Mouse (Mus musculus): ENCODE measurements around the gene Lce1a2. TPM values are rescaled to one million over a fixed set of nuclear protein-coding genes. Genes with fewer than 3 reads are reported as not detected.
A peak's percentile ranks its signal among the peaks of the same experiment; 100 is the strongest.

Gene Lce1a2
- polyA plus RNA-seq, 1 experiment from 2014 or later, result not detected

DNA sequence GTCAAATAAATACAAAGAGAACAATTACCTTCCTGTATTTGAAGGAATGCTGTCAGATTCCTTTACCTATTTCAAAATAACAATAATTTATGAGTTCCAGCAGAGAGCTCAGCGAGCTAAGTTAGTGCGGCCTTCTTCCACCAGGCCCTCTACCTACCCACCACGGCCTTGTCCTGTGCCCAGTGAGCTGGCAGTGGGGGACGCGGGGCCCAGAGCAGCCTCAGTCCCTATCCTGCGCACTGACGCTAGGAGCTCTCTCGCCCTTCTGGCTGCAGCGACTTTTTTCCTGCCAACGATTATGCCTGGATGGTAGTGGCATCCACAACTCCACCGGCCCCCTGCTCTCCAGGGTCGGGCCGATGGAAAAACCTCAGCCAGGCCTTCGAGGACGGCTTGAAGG lies 30.3 kb downstream of the Lce1a2 start:
- H3K4me3 ChIP-seq (ENCODE audit: low read length), result no peak overlapping the region
- no peaks in the 10 kb centered on the region for H3K4me1 ChIP-seq (ENCODE audit: control insufficient read depth, insufficient read depth, low read depth, low read length)
- no peaks in the 10 kb centered on the region for H3K27me3 ChIP-seq (replicated peaks; ENCODE audit: control insufficient read depth, insufficient read depth, low read length)
- no peak for ATAC-seq
- no peaks in the 10 kb centered on the region for H3K9me3 ChIP-seq (ENCODE audit: control insufficient read depth, low read length)
- no peaks in the 10 kb centered on the region for H3K36me3 ChIP-seq (ENCODE audit: control insufficient read depth, insufficient read depth, low read length)
- WGBS, result 94% methylated on average over 15 of the region's 15 CpGs
- H3K9ac ChIP-seq (ENCODE audit: low read depth, low read length), result no peak overlapping the region
- H3K27ac ChIP-seq (ENCODE audit: low read depth, low read length), result no peak overlapping the region
- no peak overlapping the region for H3K4me2 ChIP-seq (ENCODE audit: low read length)

DNA sequence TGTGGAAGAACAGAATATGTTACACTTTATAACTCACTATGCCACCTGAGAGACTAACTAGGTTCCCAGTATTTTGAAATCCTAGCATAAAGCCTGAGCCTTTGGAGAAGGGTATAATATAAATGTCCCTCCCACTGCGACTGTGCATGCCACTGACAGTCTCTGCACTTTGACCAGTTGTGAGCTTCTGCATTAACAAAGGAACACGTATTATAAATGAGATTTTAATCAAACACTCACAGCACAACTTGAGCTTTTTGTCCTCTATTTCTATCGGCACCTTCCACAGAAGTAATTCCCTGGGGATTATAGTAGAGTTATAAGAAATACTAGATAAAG lies 31.5 kb downstream of the Lce1a2 start:
- no peak overlapping the region for H3K27ac ChIP-seq (ENCODE audit: low read depth, low read length)
- H3K4me2 ChIP-seq (ENCODE audit: low read length), result no peak overlapping the region
- no peaks in the 10 kb centered on the region for H3K27me3 ChIP-seq (replicated peaks; ENCODE audit: control insufficient read depth, insufficient read depth, low read length)
- WGBS, result 71% methylated on average over 3 of the region's 3 CpGs
- no peak overlapping the region for H3K4me3 ChIP-seq (ENCODE audit: low read length)
- ATAC-seq, result peak; percentile 6; the same call in 1 of the 2 replicates
- H3K36me3 ChIP-seq (ENCODE audit: control insufficient read depth, insufficient read depth, low read length), result no peaks in the 10 kb centered on the region
- no peaks in the 10 kb centered on the region for H3K4me1 ChIP-seq (ENCODE audit: control insufficient read depth, insufficient read depth, low read depth, low read length)
- H3K9me3 ChIP-seq (ENCODE audit: control insufficient read depth, low read length), result no peaks in the 10 kb centered on the region
- no peak overlapping the region for H3K9ac ChIP-seq (ENCODE audit: low read depth, low read length)

DNA sequence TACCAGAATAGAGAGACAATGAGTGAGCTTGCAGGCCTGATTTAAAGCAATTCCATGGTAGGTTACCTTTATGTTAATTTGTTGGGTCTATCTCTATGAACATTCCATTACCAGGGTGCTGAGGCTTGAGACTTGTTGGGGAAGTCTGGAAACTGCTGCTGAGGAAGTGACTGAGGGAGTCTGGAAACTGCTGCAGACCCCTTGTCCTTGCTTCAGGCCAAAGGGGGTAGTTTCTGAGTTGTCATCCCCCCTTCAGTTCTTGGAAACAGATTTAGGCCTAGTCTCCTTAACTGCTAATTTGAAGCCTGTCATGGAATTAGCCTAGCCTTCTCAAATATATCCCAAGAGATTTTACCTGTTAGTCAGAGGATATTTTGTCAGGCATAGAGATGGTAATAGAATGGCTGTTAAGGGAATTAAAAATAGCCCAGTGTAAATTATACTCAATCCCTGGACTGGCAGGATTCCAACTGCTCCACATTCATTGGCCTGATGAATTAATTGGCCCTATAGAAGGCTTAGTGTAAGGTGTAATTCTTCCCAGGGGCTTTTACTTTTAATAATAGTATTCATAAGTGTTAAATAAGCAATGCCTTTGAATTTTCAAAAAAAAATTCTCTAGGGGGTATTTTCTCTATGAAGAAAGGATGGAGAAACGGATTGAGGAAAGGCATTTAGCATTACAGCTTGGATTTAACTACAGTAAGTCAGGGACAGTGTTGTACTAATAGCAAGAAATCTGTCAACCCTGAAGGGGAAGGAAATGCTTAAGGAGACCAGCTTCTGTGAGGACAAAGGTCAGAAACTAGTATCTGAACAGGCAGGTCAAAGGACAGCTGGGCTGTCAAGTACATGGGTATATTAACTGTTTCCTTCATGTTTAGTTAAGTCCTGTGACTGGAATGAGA lies 32.1 kb downstream of the Lce1a2 start:
- 27% methylated on average over 1 of the region's 1 CpGs for WGBS

DNA sequence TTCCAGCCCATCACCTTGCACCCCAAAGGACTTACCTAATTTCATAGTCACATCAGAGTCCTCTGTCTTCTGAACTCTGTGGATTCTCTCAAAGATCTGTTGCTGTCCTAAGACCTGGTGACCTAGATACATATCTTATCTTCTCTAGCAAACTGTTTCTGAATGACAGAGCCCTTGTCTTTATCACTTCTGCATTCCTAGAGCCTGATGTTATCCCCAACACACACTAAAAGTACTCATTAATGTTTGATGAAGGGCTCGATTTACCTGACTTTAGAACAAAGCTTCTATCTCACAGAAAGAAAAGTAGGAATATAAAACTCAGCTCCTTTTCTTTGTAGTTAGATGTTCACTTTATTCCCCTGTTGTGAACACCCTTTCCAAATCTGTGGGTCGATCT lies 48.6 kb downstream of the Lce1a2 start, which contains the start of gene Lce6a:
Gene Lce6a, minus strand, starts transcription at position 101 of the 400 bp plus-strand sequence.
- Histone ChIP-seq H3K9me3 (ENCODE audit: control insufficient read depth, low read length) (no peaks in the 10 kb centered on the region), H3K27ac (ENCODE audit: low read depth, low read length) (no peak within 1 kb of the TSS), H3K4me3 (ENCODE audit: low read length) (no peak within 1 kb of the TSS), H3K9ac (ENCODE audit: low read depth, low read length) (no peak within 1 kb of the TSS), H3K4me2 (ENCODE audit: low read length) (no peak within 1 kb of the TSS), H3K36me3 (ENCODE audit: control insufficient read depth, insufficient read depth, low read length) (no peaks in the 10 kb centered on the region), H3K27me3 (replicated peaks; ENCODE audit: control insufficient read depth, insufficient read depth, low read length) (no peaks in the 10 kb centered on the region), H3K4me1 (ENCODE audit: control insufficient read depth, insufficient read depth, low read depth, low read length) (no peaks in the 10 kb centered on the region)
- 83% methylated on average over 2 of the region's 2 CpGs for WGBS
- no peak for ATAC-seq

More for the DNA sequence above, 32.1 kb downstream of the Lce1a2 start:
- Histone ChIP-seq H3K9ac (ENCODE audit: low read depth, low read length) (no peak overlapping the region), H3K27me3 (replicated peaks; ENCODE audit: control insufficient read depth, insufficient read depth, low read length) (no peaks in the 10 kb centered on the region), H3K9me3 (ENCODE audit: control insufficient read depth, low read length) (no peaks in the 10 kb centered on the region), H3K36me3 (ENCODE audit: control insufficient read depth, insufficient read depth, low read length) (no peaks in the 10 kb centered on the region), H3K27ac (ENCODE audit: low read depth, low read length) (no peak overlapping the region), H3K4me2 (ENCODE audit: low read length) (no peak overlapping the region), H3K4me1 (ENCODE audit: control insufficient read depth, insufficient read depth, low read depth, low read length) (no peaks in the 10 kb centered on the region), H3K4me3 (ENCODE audit: low read length) (no peak overlapping the region)
- peak; percentile 74 for ATAC-seq

Other genes starting within 250 kb of the Lce1a2 start
- 6.1 and 18.1 TPM in 2 replicates for gene Gm9774, start 240.9 kb downstream of the Lce1a2 start, polyA plus RNA-seq (2015; fragmentation: Nextera tagmentation; extraction: Ambion mirVana)
- gene Sprr2k, start 237.7 kb downstream of the Lce1a2 start, polyA plus RNA-seq (2015; fragmentation: Nextera tagmentation; extraction: Ambion mirVana), result not detected in 2 replicates
- gene Sprr1b, start 231.5 kb downstream of the Lce1a2 start, polyA plus RNA-seq (2015; fragmentation: Nextera tagmentation; extraction: Ambion mirVana), result not detected in 2 replicates
- not detected in 2 replicates for gene Sprr3, start 211.6 kb downstream of the Lce1a2 start, polyA plus RNA-seq (2015; fragmentation: Nextera tagmentation; extraction: Ambion mirVana)
- 0.20 and 0.59 TPM in 2 replicates for gene Sprr1a, start 184.4 kb downstream of the Lce1a2 start, polyA plus RNA-seq (2015; fragmentation: Nextera tagmentation; extraction: Ambion mirVana)
- not detected in 2 replicates for gene Sprr4, start 169.8 kb downstream of the Lce1a2 start, polyA plus RNA-seq (2015; fragmentation: Nextera tagmentation; extraction: Ambion mirVana)
- not detected in 2 replicates for gene 2310046K23Rik, start 135.8 kb downstream of the Lce1a2 start, polyA plus RNA-seq (2015; fragmentation: Nextera tagmentation; extraction: Ambion mirVana)
- not detected in 2 replicates for gene Ivl, start 96.6 kb downstream of the Lce1a2 start, polyA plus RNA-seq (2015; fragmentation: Nextera tagmentation; extraction: Ambion mirVana)
- gene Smcp, start 81.3 kb downstream of the Lce1a2 start, polyA plus RNA-seq (2015; fragmentation: Nextera tagmentation; extraction: Ambion mirVana), result not detected in 2 replicates
- not detected in 2 replicates for gene 2210017I01Rik, start 62.8 kb downstream of the Lce1a2 start, polyA plus RNA-seq (2015; fragmentation: Nextera tagmentation; extraction: Ambion mirVana)
- not detected in 2 replicates for gene Lce6a, start 48.7 kb downstream of the Lce1a2 start, polyA plus RNA-seq (2015; fragmentation: Nextera tagmentation; extraction: Ambion mirVana)
- not detected in 2 replicates for gene Lce1a1, start 22.0 kb downstream of the Lce1a2 start, polyA plus RNA-seq (2015; fragmentation: Nextera tagmentation; extraction: Ambion mirVana)
- not detected in 2 replicates for gene Lce1b, start 13.4 kb downstream of the Lce1a2 start, polyA plus RNA-seq (2015; fragmentation: Nextera tagmentation; extraction: Ambion mirVana)
- gene Lce1c, start 8.9 kb upstream of the Lce1a2 start, polyA plus RNA-seq (2015; fragmentation: Nextera tagmentation; extraction: Ambion mirVana), result not detected in 2 replicates
- not detected in 2 replicates for gene Lce1d, start 16.9 kb upstream of the Lce1a2 start, polyA plus RNA-seq (2015; fragmentation: Nextera tagmentation; extraction: Ambion mirVana)
- not detected in 2 replicates for gene Lce1e, start 38.8 kb upstream of the Lce1a2 start, polyA plus RNA-seq (2015; fragmentation: Nextera tagmentation; extraction: Ambion mirVana)
- gene Lce1f, start 50.0 kb upstream of the Lce1a2 start, polyA plus RNA-seq (2015; fragmentation: Nextera tagmentation; extraction: Ambion mirVana), result not detected in 2 replicates
- not detected in 2 replicates for gene Gm38119, start 68.8 kb upstream of the Lce1a2 start, polyA plus RNA-seq (2015; fragmentation: Nextera tagmentation; extraction: Ambion mirVana)
- gene Lce1g, start 82.0 kb upstream of the Lce1a2 start, polyA plus RNA-seq (2015; fragmentation: Nextera tagmentation; extraction: Ambion mirVana), result not detected in 2 replicates
- gene Lce1h, start 94.8 kb upstream of the Lce1a2 start, polyA plus RNA-seq (2015; fragmentation: Nextera tagmentation; extraction: Ambion mirVana), result not detected in 2 replicates
- not detected in 2 replicates for gene Lce1i, start 108.6 kb upstream of the Lce1a2 start, polyA plus RNA-seq (2015; fragmentation: Nextera tagmentation; extraction: Ambion mirVana)
- not detected in 2 replicates for gene Lce1j, start 120.2 kb upstream of the Lce1a2 start, polyA plus RNA-seq (2015; fragmentation: Nextera tagmentation; extraction: Ambion mirVana)
- not detected in 2 replicates for gene Lce1k, start 137.6 kb upstream of the Lce1a2 start, polyA plus RNA-seq (2015; fragmentation: Nextera tagmentation; extraction: Ambion mirVana)
- not detected in 2 replicates for gene Kprp, start 156.9 kb upstream of the Lce1a2 start, polyA plus RNA-seq (2015; fragmentation: Nextera tagmentation; extraction: Ambion mirVana)
- gene Lce1l, start 181.0 kb upstream of the Lce1a2 start, polyA plus RNA-seq (2015; fragmentation: Nextera tagmentation; extraction: Ambion mirVana), result not detected in 2 replicates
- not detected in 2 replicates for gene 2310050C09Rik, start 199.9 kb upstream of the Lce1a2 start, polyA plus RNA-seq (2015; fragmentation: Nextera tagmentation; extraction: Ambion mirVana)